Mouse (Mus musculus): ENCODE data around the gene Xlr5a.
"Not testable (repeated sequence)": the region's sequence is repeated elsewhere in the genome, so short reads cannot be mapped to it uniquely, and the experiment has no call there.

Gene Xlr5a

DNA sequence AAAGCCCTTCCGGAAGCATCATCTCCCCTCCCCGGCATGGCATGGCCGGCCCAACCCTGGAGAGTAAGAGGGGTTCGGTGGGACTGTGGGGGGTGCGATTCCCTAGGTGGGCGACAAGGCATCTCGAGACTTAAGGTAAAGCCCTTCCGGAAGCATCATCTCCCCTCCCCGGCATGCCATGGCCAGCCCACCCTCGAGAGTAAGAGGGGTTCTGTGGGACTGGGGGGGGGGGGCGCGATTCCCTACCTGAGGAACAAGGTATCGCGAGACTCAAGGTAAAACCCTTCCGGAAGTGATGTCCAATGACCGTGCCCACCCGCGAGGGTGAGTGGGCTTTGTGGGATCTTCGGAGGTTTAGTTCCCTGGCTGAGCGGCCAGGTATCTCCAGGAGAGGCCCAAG is 144.3 kb downstream of the Xlr5a start, which contains the start of gene Xlr5b:
Gene Xlr5b (plus strand): TSS at position 301 of the 400 bp plus-strand sequence.
- not testable (repeated sequence) for DNase-seq (ENCODE audit: low spot score in 2 of 2)

DNA sequence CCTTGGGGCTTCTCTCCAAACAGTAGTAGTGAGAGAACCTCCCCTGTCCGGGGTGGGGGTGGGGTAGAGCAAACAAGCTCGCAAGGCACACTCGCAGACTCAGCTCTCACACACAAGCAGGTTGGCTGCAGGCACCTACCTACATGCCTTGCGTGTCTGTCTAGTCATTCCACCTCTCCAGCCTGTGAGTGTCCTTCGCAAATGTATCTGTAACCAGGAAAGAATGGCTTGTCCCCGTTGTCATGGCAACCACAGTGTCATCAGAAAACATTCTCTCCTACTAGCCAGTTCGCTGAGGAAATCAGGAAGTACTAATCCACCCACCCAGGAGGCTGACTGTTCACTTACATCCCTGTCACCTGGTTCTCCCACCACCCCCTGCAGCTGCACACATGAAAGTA is 149.6 kb downstream of the Xlr5a start:
- DNase-seq (ENCODE audit: low spot score in 2 of 2), result not testable (repeated sequence)

DNA sequence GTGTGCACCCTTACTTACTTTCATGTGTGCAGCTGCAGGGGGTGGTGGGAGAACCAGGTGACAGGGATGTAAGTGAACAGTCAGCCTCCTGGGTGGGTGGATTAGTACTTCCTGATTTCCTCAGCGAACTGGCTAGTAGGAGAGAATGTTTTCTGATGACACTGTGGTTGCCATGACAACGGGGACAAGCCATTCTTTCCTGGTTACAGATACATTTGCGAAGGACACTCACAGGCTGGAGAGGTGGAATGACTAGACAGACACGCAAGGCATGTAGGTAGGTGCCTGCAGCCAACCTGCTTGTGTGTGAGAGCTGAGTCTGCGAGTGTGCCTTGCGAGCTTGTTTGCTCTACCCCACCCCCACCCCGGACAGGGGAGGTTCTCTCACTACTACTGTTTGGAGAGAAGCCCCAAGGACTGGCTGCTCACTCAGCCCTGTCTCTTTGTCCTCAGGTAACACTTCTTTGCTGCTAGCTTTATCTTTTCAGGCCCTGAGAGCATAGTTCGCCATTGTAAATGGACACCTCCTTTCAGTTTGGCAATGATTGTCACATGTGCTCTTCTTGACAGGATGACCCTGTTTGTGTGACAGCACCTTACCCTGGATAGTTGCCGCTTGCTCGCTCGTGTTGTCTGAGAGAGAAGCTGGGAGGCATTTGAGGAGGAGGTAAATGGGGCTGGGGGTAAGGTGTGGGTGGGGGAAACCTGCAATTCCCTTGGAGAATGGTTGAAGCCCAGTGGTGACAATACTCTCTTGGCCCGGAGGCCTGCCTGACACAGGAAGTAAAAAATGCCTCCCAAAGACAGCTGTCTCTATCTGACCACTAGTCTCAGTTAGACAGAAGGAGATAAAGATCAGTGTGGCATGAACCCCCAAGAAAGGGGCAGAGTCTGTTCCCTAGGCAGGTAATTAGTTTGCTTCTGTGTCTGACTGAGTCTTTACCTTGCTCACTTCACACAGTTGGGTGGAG is 169.6 kb downstream of the Xlr5a start:
- DNase-seq (ENCODE audit: low spot score in 2 of 2), result not testable (repeated sequence)

DNA sequence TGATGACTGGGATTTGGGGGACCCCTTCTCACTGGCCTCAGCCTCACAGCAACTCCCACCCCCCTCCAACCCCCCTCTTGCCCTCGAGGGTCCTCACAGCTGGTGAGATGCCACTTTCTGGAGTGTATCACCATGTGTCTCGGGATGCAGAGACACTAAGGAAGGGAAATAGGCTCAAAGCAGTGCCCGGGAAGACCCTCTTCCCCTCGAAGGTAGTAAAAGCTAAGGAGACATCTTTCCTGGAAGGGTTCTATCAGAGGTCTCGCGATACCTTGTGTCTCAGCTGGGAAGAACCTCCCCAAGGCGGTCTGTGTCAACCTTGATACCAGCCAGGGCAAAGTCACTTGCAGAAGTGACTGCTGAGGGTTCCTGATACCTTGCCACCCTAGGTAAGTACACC is 176.0 kb downstream of the Xlr5a start, which contains the start of gene Gm14685:
Gene Gm14685 (plus strand): TSS at position 301 of the 400 bp plus-strand sequence.
- DNase-seq (ENCODE audit: low spot score in 2 of 2), result not testable (repeated sequence)

DNA sequence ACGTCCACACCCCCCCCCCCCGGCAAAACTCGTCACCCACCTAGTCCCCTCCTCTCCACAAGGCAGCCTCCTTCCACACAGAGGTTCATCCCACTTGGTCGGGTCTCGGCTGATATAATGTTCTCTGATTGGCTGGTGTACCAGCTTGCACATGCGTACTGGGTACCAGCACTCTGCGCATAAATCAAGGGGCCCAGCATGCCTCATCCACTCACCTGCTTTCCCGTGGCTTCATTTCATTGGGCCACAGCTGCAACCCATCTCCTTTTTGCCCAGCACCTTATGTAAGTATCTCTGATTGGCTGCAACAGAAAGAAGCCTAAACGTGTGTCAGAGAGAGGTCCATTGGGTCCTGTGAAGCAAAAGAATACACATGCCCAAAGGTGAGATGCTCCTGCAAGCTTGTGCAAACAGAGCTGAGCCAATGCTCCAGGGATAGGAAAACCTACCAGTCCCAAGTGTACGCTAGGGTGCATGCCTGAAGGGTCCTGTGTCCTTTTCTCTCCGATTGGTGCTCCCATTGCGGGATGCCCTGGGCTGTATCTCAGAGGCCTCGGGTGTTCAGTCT is 195.8 kb downstream of the Xlr5a start, which contains the start of gene Xlr3a:
Gene Xlr3a (minus strand): TSS at position 155 of the 568 bp plus-strand sequence.
- DNase-seq (ENCODE audit: low spot score in 2 of 2), result not testable (repeated sequence)

DNA sequence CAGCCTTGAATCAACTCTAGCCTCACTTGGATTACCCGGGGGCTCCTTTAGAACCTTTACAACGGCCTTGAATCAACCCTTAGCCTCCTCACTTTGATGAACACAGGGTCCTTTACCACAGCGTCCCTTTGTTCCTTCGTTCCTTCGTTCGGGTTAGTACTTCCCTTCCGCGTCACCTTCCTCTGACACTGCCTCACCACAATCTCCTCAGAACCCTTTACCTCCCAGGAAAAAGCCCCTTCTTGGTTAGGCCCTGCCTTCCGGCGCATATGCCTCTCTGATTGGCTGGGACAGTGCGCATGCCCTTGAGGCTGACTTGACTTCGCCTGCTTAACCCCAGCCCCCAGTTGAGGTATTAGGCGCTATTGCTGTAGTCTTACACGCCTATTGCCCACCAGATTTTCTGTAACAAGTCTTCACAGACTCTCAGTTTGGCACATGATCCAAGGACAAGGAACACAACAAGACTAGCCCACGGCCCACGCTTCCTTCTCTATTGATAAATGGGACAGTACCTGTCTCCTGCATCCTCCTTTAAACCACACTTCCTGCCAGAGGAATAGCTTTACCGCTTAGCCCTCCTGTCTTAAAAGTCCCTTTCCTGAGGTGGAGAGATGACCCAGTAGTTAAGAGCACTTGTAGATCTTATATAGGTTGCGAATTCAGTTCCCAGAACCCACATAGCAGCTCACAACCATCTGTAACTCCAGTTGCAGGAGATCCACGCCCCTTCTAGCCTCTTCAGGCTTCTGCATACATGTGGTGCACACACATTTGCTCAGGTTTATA is 210.3 kb downstream of the Xlr5a start, which contains the start of gene Xlr4a:
Gene Xlr4a (minus strand): TSS at position 212 of the 789 bp plus-strand sequence.
- not testable (repeated sequence) for DNase-seq (ENCODE audit: low spot score in 2 of 2)

DNA sequence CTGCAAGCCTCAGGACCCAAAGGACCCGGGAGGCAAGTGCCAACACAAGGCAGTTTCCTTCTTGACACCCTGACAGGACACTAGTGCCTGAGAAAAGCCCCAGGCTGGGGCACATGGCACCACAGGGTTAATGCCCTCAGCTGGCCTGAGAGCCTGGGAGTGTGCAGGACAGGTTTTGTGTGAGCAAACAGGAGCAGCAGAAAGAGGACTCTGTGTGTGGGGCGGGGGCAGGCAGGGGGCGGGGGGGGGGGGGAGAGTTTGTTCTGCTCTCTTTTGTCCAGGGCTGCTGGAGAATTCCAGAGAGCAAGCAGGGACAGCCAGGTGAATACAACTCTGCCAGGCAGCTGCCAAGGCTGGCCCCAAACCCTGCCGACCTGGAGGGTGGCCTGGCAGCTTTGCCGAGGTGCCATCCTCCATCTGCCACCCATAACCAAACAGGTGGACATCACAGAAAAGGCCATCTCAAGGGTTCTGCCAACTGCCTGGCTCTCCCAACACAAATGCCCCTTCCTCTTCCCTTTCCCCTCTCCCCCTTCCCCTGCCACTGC is 225.9 kb downstream of the Xlr5a start:
- not testable (repeated sequence) for DNase-seq (ENCODE audit: low spot score in 2 of 2)

DNA sequence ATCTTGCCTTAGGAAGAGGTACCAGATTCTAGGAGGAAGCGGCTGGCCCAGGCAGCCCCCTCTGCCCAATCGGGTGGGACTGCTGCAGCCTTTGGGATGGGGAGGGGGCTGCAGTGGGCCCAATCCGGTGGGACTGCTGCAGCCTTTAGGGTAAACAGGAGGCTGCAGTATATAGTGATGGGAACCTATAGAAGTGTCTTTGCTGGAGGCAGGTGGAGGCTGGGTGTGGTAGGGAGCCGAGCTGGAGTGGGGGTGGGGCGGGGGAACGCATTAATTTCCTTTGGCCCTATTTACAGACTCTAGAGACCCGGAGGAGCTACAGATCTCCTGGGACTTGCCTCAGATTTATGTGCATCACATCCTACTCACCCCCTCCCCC is 228.4 kb downstream of the Xlr5a start, which contains the start of gene Pnma3:
Gene Pnma3 (plus strand): TSS at position 373 of the 379 bp plus-strand sequence.
- DNase-seq (ENCODE audit: low spot score in 2 of 2), result no peak

DNA sequence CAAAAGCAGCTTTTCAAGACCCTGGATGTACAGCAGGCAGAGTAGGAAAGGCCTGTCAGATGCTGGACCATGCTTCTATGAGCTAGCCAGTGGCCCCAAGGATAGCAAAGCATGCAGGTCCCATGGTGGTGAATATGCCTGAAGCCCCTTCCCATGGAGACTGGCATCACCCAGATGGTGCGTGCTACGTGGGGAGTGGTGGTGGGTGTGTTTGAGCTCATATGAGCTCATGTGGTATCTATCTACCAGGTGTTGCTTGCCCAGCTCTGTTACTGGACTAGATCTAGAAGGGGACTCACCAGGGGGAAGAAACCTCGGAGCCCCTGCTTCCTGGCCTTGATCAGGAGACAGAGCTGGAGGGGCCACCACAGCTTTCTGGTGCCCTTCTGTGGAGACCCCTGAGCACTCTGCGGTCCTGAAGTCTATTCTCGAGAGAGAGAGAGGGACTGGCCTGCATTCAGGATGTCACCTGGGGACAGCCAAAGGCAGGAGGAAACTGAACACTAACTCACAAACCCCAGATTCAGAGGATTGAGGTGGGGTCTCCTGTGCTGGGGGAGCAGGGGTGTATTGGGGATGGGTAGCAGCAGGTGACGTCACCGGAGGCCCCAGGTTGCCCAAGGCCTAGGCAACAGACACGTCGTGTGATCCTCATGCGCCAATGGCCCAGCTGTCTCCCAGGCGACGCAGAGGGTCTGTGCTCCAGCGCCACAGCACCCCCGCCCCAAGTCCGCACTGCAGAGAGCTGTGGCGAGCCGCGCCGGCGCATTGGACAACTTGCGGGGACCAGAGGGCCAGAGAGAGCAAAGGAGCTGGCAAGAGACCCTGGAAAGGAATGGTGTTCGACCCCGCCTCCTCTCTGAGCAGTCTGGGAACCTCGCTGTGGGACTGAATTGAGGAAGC is 229.0 kb downstream of the Xlr5a start:
- no peak for DNase-seq (ENCODE audit: low spot score in 2 of 2)

DNA sequence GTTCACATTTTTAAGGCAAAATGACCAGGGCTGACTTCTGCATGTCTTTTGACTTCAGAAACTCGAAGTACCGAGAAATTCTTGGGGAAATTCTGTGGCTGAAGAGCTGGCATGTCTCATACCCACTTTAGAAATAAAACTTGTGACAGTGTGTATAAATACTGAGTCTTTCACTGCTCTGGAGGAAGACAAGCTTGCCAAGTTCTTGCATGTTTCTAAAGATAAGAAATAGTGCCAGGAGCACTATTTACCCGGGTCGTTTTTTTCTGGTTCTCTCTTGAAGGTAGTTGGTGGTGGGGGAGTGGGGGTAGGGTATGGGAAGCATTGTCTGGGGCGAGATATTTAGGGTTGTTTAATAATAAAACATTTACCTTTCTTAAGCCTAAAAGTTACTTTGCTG is 230.5 kb downstream of the Xlr5a start:
- DNase-seq (ENCODE audit: low spot score in 2 of 2), result no peak

DNA sequence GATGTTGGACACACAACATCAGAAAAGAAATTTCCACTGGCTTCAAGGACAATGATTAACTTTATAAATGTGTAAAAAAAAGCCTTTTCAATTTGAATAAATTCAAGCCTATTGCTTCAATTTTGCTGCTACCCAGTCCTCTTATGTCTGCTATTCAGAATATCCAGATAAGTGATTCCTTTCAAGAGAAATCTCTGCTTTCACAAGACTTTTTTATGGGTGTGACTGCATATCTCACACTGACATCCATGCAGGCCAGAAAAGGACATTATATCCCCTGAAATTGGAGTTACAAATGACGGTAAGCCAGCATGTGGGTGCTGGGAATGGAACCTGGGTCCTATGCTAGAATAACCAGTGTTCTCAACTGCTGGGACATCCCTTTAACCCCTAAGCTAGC is 231.2 kb downstream of the Xlr5a start:
- DNase-seq (ENCODE audit: low spot score in 2 of 2), result no peak

Measured in urinary bladder, adult 18-20 months (tissue).